Mouse (Mus musculus): ENCODE measurements around the gene Grap.

Gene Grap

GRCm38 (mm10) chr11:61658360-61658922 is 5.4 kb downstream of the Grap start:
- DNase-seq (ENCODE audit: extremely low spot score), result no peak

- no peak for DNase-seq (ENCODE audit: extremely low spot score)
Observed at GRCm38 (mm10) chr11:61659011-61659858, 6.2 kb downstream of the Grap start.

GRCm38 (mm10) chr11:61660001-61660400 is 6.9 kb downstream of the Grap start:
- no peak for DNase-seq (ENCODE audit: extremely low spot score)

GRCm38 (mm10) chr11:61660806-61661392 is 7.8 kb downstream of the Grap start:
- DNase-seq (ENCODE audit: extremely low spot score), result no peak

- DNase-seq (ENCODE audit: extremely low spot score), result no peak
Observed at GRCm38 (mm10) chr11:61662189-61662588, 9.1 kb downstream of the Grap start.

- no peak for DNase-seq (ENCODE audit: extremely low spot score)
Observed at GRCm38 (mm10) chr11:61665401-61665800, 12.3 kb downstream of the Grap start.

DNA sequence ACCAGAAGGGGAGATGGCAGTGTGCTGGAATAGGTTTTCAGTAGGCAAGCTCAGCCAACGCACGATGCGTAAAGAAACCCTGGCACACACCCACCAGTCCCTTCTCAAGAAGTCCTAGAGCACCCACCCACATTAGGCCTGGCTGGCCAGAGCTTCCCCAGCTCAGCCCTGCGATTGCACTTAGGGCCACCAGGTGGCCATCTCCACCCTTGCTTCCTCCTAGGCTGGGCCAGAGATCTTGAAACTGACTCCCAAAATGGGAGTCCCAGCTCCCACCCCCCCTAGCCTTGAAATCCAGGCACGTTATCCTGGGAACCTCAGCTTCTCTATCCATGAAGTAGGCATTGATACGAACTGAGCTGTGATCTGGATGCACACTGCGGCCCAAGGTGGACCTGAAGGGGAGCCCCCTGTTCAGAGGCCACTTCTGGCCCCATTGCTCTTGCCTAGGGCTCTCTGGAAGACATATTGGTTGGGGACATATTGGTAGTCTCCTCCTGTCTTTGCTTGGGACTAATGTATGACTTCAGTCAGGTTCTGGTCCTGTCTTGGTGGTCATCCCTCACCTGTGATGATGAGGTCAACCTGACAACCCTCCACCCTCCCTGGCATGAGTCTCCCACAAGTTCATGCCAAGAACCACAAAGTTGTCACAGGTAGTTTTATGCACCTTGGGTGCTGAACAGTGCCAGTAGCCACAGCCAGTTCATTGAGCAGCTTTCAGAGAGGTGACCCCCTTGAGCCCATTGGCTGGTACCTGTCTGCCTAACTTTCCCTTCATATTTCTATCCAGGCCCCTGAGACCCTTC is 13.1 kb downstream of the Grap start:
- DNase-seq (ENCODE audit: extremely low spot score), result peak; percentile 21

DNA sequence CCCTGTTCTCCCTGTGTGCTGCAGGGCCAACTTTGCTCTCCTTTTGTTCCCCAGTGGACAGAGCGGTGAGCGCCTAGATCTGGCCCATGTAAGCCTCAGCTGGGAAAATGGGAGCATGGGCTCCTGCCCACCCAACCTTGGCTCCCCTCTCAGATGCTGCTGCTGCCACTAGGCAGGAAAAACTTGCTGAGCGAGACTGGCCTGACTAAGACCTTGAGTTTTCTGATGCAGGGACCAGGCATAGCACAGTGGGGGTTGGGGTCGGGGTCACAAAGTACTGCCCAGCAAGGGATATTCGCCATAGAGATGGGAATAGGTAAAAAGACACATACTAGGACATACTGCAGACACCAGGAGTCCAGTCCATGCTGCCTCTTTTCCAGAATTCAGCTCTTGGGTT is 14.2 kb downstream of the Grap start:
- DNase-seq (ENCODE audit: extremely low spot score), result no peak

GRCm38 (mm10) chr11:61667782-61668181 is 14.7 kb downstream of the Grap start:
- DNase-seq (ENCODE audit: extremely low spot score), result no peak

GRCm38 (mm10) chr11:61669492-61670490 is 16.7 kb downstream of the Grap start:
- DNase-seq (ENCODE audit: extremely low spot score), result no peak

- DNase-seq (ENCODE audit: extremely low spot score), result no peak
Observed at GRCm38 (mm10) chr11:61671781-61672383, 18.8 kb downstream of the Grap start.

DNA sequence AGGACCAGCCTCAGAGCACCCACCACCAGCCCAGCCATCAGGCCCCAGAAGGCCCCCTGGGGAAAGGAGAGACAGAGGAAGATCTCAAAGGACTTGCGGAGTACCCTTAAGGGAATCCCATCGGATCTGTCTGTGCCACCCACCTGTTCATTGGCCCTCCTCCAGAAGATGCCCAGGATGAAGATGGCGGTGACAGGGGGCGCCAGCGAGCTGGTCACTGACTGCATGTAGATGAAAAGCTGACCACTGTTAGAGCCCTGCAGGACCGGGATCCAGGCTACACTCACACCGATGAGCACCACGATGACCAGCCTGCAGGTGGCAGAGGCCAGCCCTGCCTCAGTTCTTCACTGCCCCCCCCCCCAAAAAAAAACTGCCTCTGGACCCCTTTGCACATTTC is 20.6 kb downstream of the Grap start:
- DNase-seq (ENCODE audit: extremely low spot score), result peak; percentile 56

DNA sequence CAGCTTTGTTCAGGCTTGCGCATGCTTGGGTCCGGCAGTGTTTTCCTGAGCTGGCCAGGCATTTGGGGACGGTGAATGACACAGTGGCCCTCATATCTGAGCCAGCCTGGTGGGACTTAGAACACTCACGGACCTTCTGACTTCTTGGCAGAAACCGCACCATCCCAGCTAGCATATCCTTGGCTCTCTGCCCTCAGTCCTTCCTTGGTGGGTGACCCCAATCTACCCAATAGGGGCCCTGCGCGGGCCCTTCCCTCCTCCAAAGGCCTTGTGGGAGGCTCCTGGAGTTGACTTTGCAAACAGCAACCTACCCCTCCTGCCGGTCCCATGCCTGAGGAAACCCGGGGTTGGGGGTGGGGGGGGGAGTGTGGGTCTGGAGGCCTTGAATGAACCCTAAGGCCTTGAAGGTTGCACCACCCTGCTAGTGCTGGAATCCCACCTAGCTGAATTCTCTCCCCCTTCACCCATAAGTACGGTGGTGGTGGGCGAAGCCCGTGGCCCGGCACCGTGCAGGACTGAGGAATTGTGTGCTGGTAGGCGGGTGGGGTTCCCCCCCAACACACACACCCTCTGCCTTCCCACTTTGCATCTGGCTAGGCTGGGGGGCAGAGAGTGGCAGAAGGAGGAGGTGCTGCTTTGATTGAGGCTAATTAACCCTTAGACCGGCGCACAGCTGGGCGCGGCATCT is 21.2 kb downstream of the Grap start:
- peak; percentile 49 for DNase-seq (ENCODE audit: extremely low spot score)

GRCm38 (mm10) chr11:61674839-61675159 is 21.7 kb downstream of the Grap start:
- peak; percentile 86 for DNase-seq (ENCODE audit: extremely low spot score)

- DNase-seq (ENCODE audit: extremely low spot score), result no peak
Observed at GRCm38 (mm10) chr11:61675332-61675731, 22.3 kb downstream of the Grap start.

- peak; percentile 35 for DNase-seq (ENCODE audit: extremely low spot score)
Observed at GRCm38 (mm10) chr11:61676216-61676854, 23.3 kb downstream of the Grap start.

DNA sequence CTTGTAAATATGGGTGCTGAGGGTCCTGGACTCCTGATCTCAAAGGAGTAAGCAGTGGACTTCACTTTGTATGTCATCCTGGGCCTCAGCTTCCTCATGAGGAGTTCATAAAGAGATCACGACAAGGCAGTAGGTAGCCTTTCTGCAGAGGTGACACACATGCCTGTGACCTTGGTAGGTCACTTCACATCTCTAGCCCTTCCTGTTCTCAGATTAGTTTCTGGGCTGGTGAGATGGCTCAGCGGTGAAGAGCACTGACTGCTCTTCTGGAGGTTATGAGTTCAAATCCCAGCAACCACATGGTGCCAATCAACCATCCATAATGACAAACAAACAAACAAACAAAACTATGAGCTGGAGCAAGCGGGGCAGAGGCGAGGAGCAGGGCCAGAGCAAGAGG is 24.6 kb downstream of the Grap start:
- no peak for DNase-seq (ENCODE audit: extremely low spot score)

DNA sequence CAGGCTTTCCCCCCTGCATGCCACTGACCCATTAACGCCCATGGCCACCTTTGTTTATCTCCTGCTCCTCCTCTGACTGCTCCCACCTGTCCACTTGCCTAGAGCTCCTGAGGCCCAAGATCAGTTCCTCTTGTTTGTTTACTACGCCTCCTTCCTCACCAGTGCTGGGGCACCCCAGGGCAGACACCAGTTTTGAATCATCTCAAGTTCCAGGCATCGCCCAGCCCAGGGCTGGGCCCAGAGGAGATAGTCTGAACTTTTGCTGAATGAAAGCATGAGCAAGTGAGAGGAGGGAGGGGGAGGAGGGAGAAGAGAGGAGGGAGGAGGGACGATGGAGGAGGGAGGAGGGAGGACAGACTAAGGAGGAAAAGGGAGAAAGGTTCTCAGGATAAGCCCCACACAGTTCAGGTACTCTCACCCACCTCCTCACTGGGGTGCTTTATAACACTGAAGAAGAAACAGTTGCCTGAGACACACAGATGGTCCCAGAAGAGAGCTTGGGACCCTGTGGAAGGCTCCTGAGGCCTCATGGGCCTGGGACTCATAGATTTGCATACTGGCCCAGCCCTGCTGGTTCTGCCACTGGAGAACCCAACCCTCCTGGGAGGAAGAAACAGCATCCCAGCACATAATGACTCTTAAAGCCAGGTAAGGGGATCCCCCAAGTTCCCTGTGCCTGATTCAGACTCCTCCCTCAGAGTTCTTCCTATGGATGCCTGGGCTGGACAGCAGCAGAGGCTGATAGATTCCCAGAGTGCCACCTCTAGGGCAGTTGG is 26.2 kb downstream of the Grap start:
- no peak for DNase-seq (ENCODE audit: extremely low spot score)

All from embryo, embryonic 9.5 days (tissue).